Mouse (Mus musculus) testis, adult 2 months (tissue): Measurements from ENCODE around the gene Slc51a.

ENCODE experiments used
- CTCF ChIP-seq: fragments of 200-500 bp; IDR thresholded peaks from 2 replicates; pipeline ENCODE4 v1.5.1; 2012; ENCODE audit warnings: low read depth, mild to moderate bottlenecking, inconsistent platforms, low read length, moderate library complexity; ENCODE audit not compliant: control insufficient read depth, insufficient read depth, insufficient replicate concordance
- POLR2A ChIP-seq: fragments of 200-500 bp; IDR thresholded peaks from 2 replicates; pipeline ENCODE4 v1.6.1; 2012; ENCODE audit warnings: low read depth, mild to moderate bottlenecking, inconsistent platforms, low read length, moderate library complexity; ENCODE audit not compliant: control insufficient read depth

GRCm38 (mm10) chr16:32449665-32450064 is 38.0 kb downstream of the Slc51a start:
- TF ChIP-seq CTCF: no peak
- no peak for TF ChIP-seq POLR2A
